ENCODE assay signal across 11 mouse cellular contexts in the genomic region with DNA sequence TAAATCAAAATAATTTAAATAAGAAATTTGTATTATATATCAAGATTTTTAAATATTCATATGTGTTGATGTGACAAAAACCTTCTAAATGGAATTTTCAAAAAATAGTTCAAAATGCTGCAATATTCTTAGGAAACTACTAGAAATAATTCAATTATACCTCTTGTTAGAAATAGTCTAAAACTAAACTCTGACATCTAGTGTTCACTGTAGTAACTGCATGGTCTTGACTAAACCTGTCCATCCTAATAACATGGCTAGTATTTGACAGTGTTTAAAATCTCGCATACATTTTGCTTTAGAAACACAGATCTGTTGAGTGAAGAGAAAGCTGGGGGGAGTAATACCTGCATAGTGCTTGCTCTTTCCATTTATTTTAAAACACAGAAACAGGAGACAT. TPM values are rescaled to one million over a fixed set of nuclear protein-coding genes. Genes with fewer than 3 reads are reported as not detected.
DNase-seq lines count a peak whose midpoint lies in the region; ATAC-seq and TF ChIP-seq lines count a peak whose summit lies in the region.
"Had no signal": no experiment of that assay in that cellular context is flagged by ENCODE, and none has a peak within 500 bp of the region (broad histone marks: within the 10 kb centered on the region; RNA-seq: fewer than 3 reads in every experiment).

No protein-coding gene starts in this region.

- no peak overlapping the region for H3K9ac ChIP-seq in forebrain, embryonic 11.5 days (ENCODE audit: low read length)
- no peak overlapping the region for H3K9ac ChIP-seq in forebrain, embryonic 15.5 days (replicated peaks)
- H3K9ac ChIP-seq in limb, embryonic 14.5 days (ENCODE audit: low read depth, low read length, severe bottlenecking) = no peak overlapping the region

- H3K9me3 ChIP-seq in forebrain, embryonic 11.5 days (ENCODE audit: control insufficient read depth, low read length) = no peaks in the 10 kb centered on the region
- H3K9me3 ChIP-seq in forebrain, embryonic 15.5 days = no peaks in the 10 kb centered on the region
- H3K9me3 ChIP-seq in limb, embryonic 14.5 days (ENCODE audit: control insufficient read depth, low read length) = no peaks in the 10 kb centered on the region
- H3K9me3 ChIP-seq in limb, embryonic 10.5 days (replicated peaks) = no peaks in the 10 kb centered on the region

- no peak overlapping the region for H3K27ac ChIP-seq in forebrain, embryonic 11.5 days (ENCODE audit: low read depth, low read length)
- H3K27ac ChIP-seq in forebrain, embryonic 15.5 days (replicated peaks) = no peak overlapping the region
- no peak overlapping the region for H3K27ac ChIP-seq in limb, embryonic 14.5 days (replicated peaks; ENCODE audit: low read depth, low read length)
- H3K27ac ChIP-seq in limb, embryonic 10.5 days = no peak overlapping the region

- H3K36me3 ChIP-seq in forebrain, embryonic 11.5 days (ENCODE audit: control insufficient read depth, insufficient read depth, low read length) = no peaks in the 10 kb centered on the region
- H3K36me3 ChIP-seq in forebrain, embryonic 15.5 days = no peaks in the 10 kb centered on the region
- no peaks in the 10 kb centered on the region for H3K36me3 ChIP-seq in limb, embryonic 14.5 days (ENCODE audit: control insufficient read depth, insufficient read depth, low read length)
- H3K36me3 ChIP-seq in limb, embryonic 10.5 days = no peaks in the 10 kb centered on the region

- 76% methylated on average over 1 of the region's 1 CpGs for WGBS in forebrain, embryonic 11.5 days
- 73% methylated on average over 1 of the region's 1 CpGs for WGBS in forebrain, embryonic 15.5 days
- WGBS in limb, embryonic 14.5 days = 63% methylated on average over 1 of the region's 1 CpGs
- 92% methylated on average over 1 of the region's 1 CpGs for WGBS in limb, embryonic 10.5 days

- H3K4me1 ChIP-seq in forebrain, embryonic 11.5 days (replicated peaks; ENCODE audit: control insufficient read depth, insufficient read depth, low read length) = no peaks in the 10 kb centered on the region
- no peaks in the 10 kb centered on the region for H3K4me1 ChIP-seq in forebrain, embryonic 15.5 days
- H3K4me1 ChIP-seq in limb, embryonic 14.5 days (ENCODE audit: control insufficient read depth, insufficient read depth, low read length) = no peaks in the 10 kb centered on the region
- H3K4me1 ChIP-seq in limb, embryonic 10.5 days = no peaks in the 10 kb centered on the region

- DNase-seq in forebrain, embryonic 11.5 days (ENCODE audit: low spot score) = no peak
- DNase-seq in limb, embryonic 14.5 days (ENCODE audit: low spot score) = peak; percentile 79
- no peak for DNase-seq in limb, embryonic 10.5 days (ENCODE audit: low spot score)
- DNase-seq in brain, adult 2 months (ENCODE audit: low read depth, low spot score) = peak; percentile 28
- DNase-seq in urinary bladder, postnatal 25 days (ENCODE audit: low spot score) = no peak
- no peak for DNase-seq in urinary bladder, postnatal 36 days (ENCODE audit: low spot score in 2 of 2)
- DNase-seq: left cerebral cortex, postnatal 4 days had no signal

- no peak for TF ChIP-seq POLR2A in limb, embryonic 14.5 days (IDR thresholded peaks at IDR 0.05; ENCODE audit: borderline replicate concordance, extremely low read depth, insufficient read depth, insufficient read length)

- 0 out of 2 replicates have a peak, but pooled peaks have one; percentile 24 for ATAC-seq in forebrain, embryonic 11.5 days (replicated peaks; ENCODE audit: low FRiP score)
- no peak for ATAC-seq in forebrain, embryonic 15.5 days (replicated peaks)
- no peak for ATAC-seq in limb, embryonic 14.5 days (ENCODE audit: low FRiP score, low read depth)
- peak; percentile 90 for ATAC-seq in megakaryocyte progenitor cell, adult 5-6 weeks (replicated peaks; ENCODE audit: poor library complexity)
- ATAC-seq: inflammation-experienced regulatory T-cells, adult 6 months had no signal

- no peak overlapping the region for H3K4me2 ChIP-seq in forebrain, embryonic 11.5 days (ENCODE audit: low read depth, low read length, severe bottlenecking)
- H3K4me2 ChIP-seq in forebrain, embryonic 15.5 days (replicated peaks) = no peak overlapping the region
- H3K4me2 ChIP-seq in limb, embryonic 14.5 days (replicated peaks; ENCODE audit: low read depth, low read length, severe bottlenecking) = no peak overlapping the region

- H3K4me3 ChIP-seq in forebrain, embryonic 11.5 days (ENCODE audit: low read depth, low read length) = no peak overlapping the region
- no peak overlapping the region for H3K4me3 ChIP-seq in forebrain, embryonic 15.5 days
- no peak overlapping the region for H3K4me3 ChIP-seq in limb, embryonic 14.5 days (replicated peaks; ENCODE audit: low read length)
- no peak overlapping the region for H3K4me3 ChIP-seq in limb, embryonic 10.5 days

- H3K27me3 ChIP-seq in forebrain, embryonic 11.5 days (ENCODE audit: control insufficient read depth, insufficient read depth, low read length) = no peaks in the 10 kb centered on the region
- no peaks in the 10 kb centered on the region for H3K27me3 ChIP-seq in forebrain, embryonic 15.5 days
- no peaks in the 10 kb centered on the region for H3K27me3 ChIP-seq in limb, embryonic 14.5 days (ENCODE audit: control insufficient read depth, insufficient read depth, low read length)
- H3K27me3 ChIP-seq in limb, embryonic 10.5 days (ENCODE audit: low read depth, poor library complexity, severe bottlenecking) = no peaks in the 10 kb centered on the region

RNA-seq across cellular contexts. Expression of a gene that starts 16.5 kb away (rescaled TPM):
- polyA plus RNA-seq in forebrain, embryonic 11.5 days (2014; fragmentation: Nextera tagmentation; extraction: Ambion mirVana) = 0.95 and 1.1 TPM in 2 replicates
- polyA plus RNA-seq in forebrain, embryonic 15.5 days (2015; fragmentation: Nextera tagmentation; extraction: Ambion mirVana) = 0.31 and 0.70 TPM in 2 replicates
- polyA plus RNA-seq in limb, embryonic 14.5 days (2012; rRNA removed) = 2.7 and 3.0 TPM in 2 replicates
- 1.8 and 1.9 TPM in 2 replicates for polyA plus RNA-seq in limb, embryonic 14.5 days (2014; fragmentation: Nextera tagmentation; extraction: Ambion mirVana)
- polyA plus RNA-seq in limb, embryonic 10.5 days (2016; fragmentation: Nextera tagmentation; extraction: Ambion mirVana) = 0.63 and 1.7 TPM in 2 replicates
- 0.94 and 1.2 TPM in 2 replicates for total RNA-seq in megakaryocyte progenitor cell, adult 5-6 weeks (2015)
- 3.2 and 6.0 TPM in 2 replicates for total RNA-seq in megakaryocyte progenitor cell, adult 5-6 weeks (2017)

RNA-seq across cellular contexts. Expression of a gene that starts 17.3 kb away (rescaled TPM):
- 0.56 TPM in 1 of 2 replicates, not detected in the other for polyA plus RNA-seq in forebrain, embryonic 11.5 days (2014; fragmentation: Nextera tagmentation; extraction: Ambion mirVana)
- polyA plus RNA-seq in forebrain, embryonic 15.5 days (2015; fragmentation: Nextera tagmentation; extraction: Ambion mirVana) = not detected in 2 replicates
- polyA plus RNA-seq in limb, embryonic 14.5 days (2012; rRNA removed) = 0.20 TPM in 2 replicates
- polyA plus RNA-seq in limb, embryonic 14.5 days (2014; fragmentation: Nextera tagmentation; extraction: Ambion mirVana) = 0.21 TPM in 1 of 2 replicates, not detected in the other
- not detected in 2 replicates for polyA plus RNA-seq in limb, embryonic 10.5 days (2016; fragmentation: Nextera tagmentation; extraction: Ambion mirVana)
- total RNA-seq in megakaryocyte progenitor cell, adult 5-6 weeks (2015) = not detected in 2 replicates
- total RNA-seq in megakaryocyte progenitor cell, adult 5-6 weeks (2017) = not detected in 2 replicates
- total RNA-seq: left cerebral cortex, postnatal 4 days had no signal
- polyA plus RNA-seq: inflammation-experienced regulatory T-cells, adult 6 months; spleen, adult 2 months had no signal

RNA-seq across cellular contexts. Expression of a gene that starts 37.6 kb away (rescaled TPM):
- polyA plus RNA-seq in forebrain, embryonic 11.5 days (2014; fragmentation: Nextera tagmentation; extraction: Ambion mirVana) = 26.9 and 27.4 TPM in 2 replicates
- polyA plus RNA-seq in forebrain, embryonic 15.5 days (2015; fragmentation: Nextera tagmentation; extraction: Ambion mirVana) = 22.0 and 22.7 TPM in 2 replicates
- 17.0 and 18.2 TPM in 2 replicates for polyA plus RNA-seq in limb, embryonic 14.5 days (2012; rRNA removed)
- 31.6 and 38.5 TPM in 2 replicates for polyA plus RNA-seq in limb, embryonic 14.5 days (2014; fragmentation: Nextera tagmentation; extraction: Ambion mirVana)
- polyA plus RNA-seq in limb, embryonic 10.5 days (2016; fragmentation: Nextera tagmentation; extraction: Ambion mirVana) = 29.1 and 32.4 TPM in 2 replicates
- 20.8 and 22.2 TPM in 2 replicates for total RNA-seq in megakaryocyte progenitor cell, adult 5-6 weeks (2015)
- 26.7 and 33.2 TPM in 2 replicates for total RNA-seq in megakaryocyte progenitor cell, adult 5-6 weeks (2017)

RNA-seq across cellular contexts. Expression of a gene that starts 38.0 kb away (rescaled TPM):
- polyA plus RNA-seq in forebrain, embryonic 11.5 days (2014; fragmentation: Nextera tagmentation; extraction: Ambion mirVana) = 39.5 and 46.4 TPM in 2 replicates
- 19.0 and 19.2 TPM in 2 replicates for polyA plus RNA-seq in forebrain, embryonic 15.5 days (2015; fragmentation: Nextera tagmentation; extraction: Ambion mirVana)
- 12.4 and 17.3 TPM in 2 replicates for polyA plus RNA-seq in limb, embryonic 14.5 days (2012; rRNA removed)
- polyA plus RNA-seq in limb, embryonic 14.5 days (2014; fragmentation: Nextera tagmentation; extraction: Ambion mirVana) = 22.6 and 23.2 TPM in 2 replicates
- polyA plus RNA-seq in limb, embryonic 10.5 days (2016; fragmentation: Nextera tagmentation; extraction: Ambion mirVana) = 35.7 and 38.9 TPM in 2 replicates
- total RNA-seq in megakaryocyte progenitor cell, adult 5-6 weeks (2015) = 49.8 and 51.9 TPM in 2 replicates
- total RNA-seq in megakaryocyte progenitor cell, adult 5-6 weeks (2017) = 53.6 and 56.3 TPM in 2 replicates

Comparison
In these comparisons a context has a peak if more than half of its experiments do, and no peak if none do; other contexts are left out.
1. ATAC-seq: peak in forebrain, embryonic 11.5 days (single experiment) and megakaryocyte progenitor cell, adult 5-6 weeks (single experiment); none in forebrain, embryonic 15.5 days (single experiment) and limb, embryonic 14.5 days (single experiment).
2. DNase-seq: peak in limb, embryonic 14.5 days (single experiment) and brain, adult 2 months (single experiment); none in forebrain, embryonic 11.5 days (single experiment), limb, embryonic 10.5 days (single experiment), urinary bladder, postnatal 25 days (single experiment) and urinary bladder, postnatal 36 days (0 of 2).